Mouse (Mus musculus) embryonic facial prominence, embryonic 12.5 days (tissue): ENCODE results near the gene Slc16a12. TPM values are rescaled to one million over a fixed set of nuclear protein-coding genes. Genes with fewer than 3 reads are reported as not detected.

Experiments
- ATAC-seq: fragments of 200-750 bp; cut with Nextera tagmentation; 2 replicates; pipeline ENCODE4 v1.8.0; 2017; ENCODE audit not compliant: insufficient number of reproducible peaks, insufficient read depth, low FRiP score, low TSS enrichment
- H3K27ac ChIP-seq: fragments of 300-500 bp; sonication (generic); 2 replicates; pipeline ENCODE4 v1.5.1; 2016; ENCODE audit warnings: mild to moderate bottlenecking
- H3K27me3 ChIP-seq: fragments of 300-500 bp; sonication (generic); 2 replicates; pipeline ENCODE4 v1.6.1; 2016; ENCODE audit warnings: mild to moderate bottlenecking, moderate library complexity
- H3K36me3 ChIP-seq: fragments of 300-500 bp; sonication (generic); 2 replicates; pipeline ENCODE4 v1.6.1; 2016; ENCODE audit warnings: mild to moderate bottlenecking
- H3K4me1 ChIP-seq: fragments of 300-500 bp; sonication (generic); 2 replicates; pipeline ENCODE4 v1.6.1; 2016
- H3K4me2 ChIP-seq: fragments of 300-500 bp; sonication (generic); replicated peaks from 2 replicates; pipeline ENCODE4 v1.6.1; 2016; ENCODE audit warnings: mild to moderate bottlenecking, moderate library complexity
- H3K4me3 ChIP-seq: fragments of 300-500 bp; sonication (generic); 2 replicates; pipeline ENCODE4 v1.5.1; 2016; ENCODE audit warnings: mild to moderate bottlenecking
- H3K9ac ChIP-seq: fragments of 300-500 bp; sonication (generic); 2 replicates; pipeline ENCODE4 v1.6.1; 2016; ENCODE audit warnings: mild to moderate bottlenecking, moderate library complexity
- H3K9me3 ChIP-seq: fragments of 300-500 bp; sonication (generic); 2 replicates; pipeline ENCODE4 v1.6.1; 2016; ENCODE audit warnings: mild to moderate bottlenecking, moderate library complexity
- WGBS: fragments of 180-500 bp; shearing (Covaris S2); methylation state at CpG from one replicate; pipeline ENCODE4 v1.1.7; 2016; 5-methylcytosine and 5-hydroxymethylcytosine counted together
- polyA plus RNA-seq: library from polyadenylated mRNA; unstranded; fragments of >200 nt; fragmentation: Nextera tagmentation; extraction: Ambion mirVana; gene quantifications from 2 replicates; pipeline ENCODE4 v1.2.1, GENCODE M21; 2016

Slc16a12 gene
- polyA plus RNA-seq, 1 experiment from 2014 or later = 1.1 TPM

GRCm38 (mm10) chr19:34725418-34725817 lies 21.7 kb downstream of the Slc16a12 start:
- H3K9ac ChIP-seq = no peak overlapping the region
- no peaks in the 10 kb centered on the region for H3K27me3 ChIP-seq
- H3K27ac ChIP-seq = no peak overlapping the region
- 65% methylated on average over 5 of the region's 5 CpGs for WGBS
- no peaks in the 10 kb centered on the region for H3K9me3 ChIP-seq
- no peaks in the 10 kb centered on the region for H3K4me1 ChIP-seq
- no peak overlapping the region for H3K4me3 ChIP-seq
- no peak overlapping the region for H3K4me2 ChIP-seq
- ATAC-seq = no peak
- no peaks in the 10 kb centered on the region for H3K36me3 ChIP-seq

DNA sequence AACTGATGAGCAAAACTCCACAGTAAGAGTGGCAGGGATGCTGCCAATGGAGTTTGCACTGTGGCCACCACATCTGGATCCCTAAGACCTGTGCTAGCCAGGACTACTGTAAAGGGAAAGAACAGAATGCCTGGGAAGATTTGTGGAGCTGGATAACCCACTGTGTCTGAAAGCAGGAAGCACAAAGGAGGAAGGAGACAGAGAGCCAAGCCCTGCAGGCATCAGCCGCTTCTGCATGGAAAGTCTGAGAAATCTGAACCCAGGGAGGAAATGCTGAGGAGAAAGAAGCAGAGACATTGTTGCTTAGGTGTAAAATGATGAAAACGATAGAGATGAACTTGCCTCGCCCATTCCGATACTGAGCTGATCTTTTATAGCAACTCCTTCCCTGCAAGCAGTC lies 22.5 kb downstream of the Slc16a12 start:
- Histone ChIP-seq H3K4me2 (no peak overlapping the region), H3K9me3 (no peaks in the 10 kb centered on the region), H3K9ac (no peak overlapping the region), H3K27me3 (no peaks in the 10 kb centered on the region), H3K27ac (no peak overlapping the region), H3K4me3 (no peak overlapping the region), H3K36me3 (no peaks in the 10 kb centered on the region), H3K4me1 (no peaks in the 10 kb centered on the region)
- ATAC-seq = no peak
- 71% methylated on average over 4 of the region's 4 CpGs for WGBS

- H3K4me3 ChIP-seq = no peak overlapping the region
- H3K9ac ChIP-seq = no peak overlapping the region
- H3K27me3 ChIP-seq = no peaks in the 10 kb centered on the region
- no peaks in the 10 kb centered on the region for H3K9me3 ChIP-seq
- no peak overlapping the region for H3K27ac ChIP-seq
- no peaks in the 10 kb centered on the region for H3K36me3 ChIP-seq
- H3K4me2 ChIP-seq = no peak overlapping the region
- WGBS = 79% methylated on average over 3 of the region's 3 CpGs
- no peaks in the 10 kb centered on the region for H3K4me1 ChIP-seq
- no peak for ATAC-seq
Measured at GRCm38 (mm10) chr19:34722541-34722940, 24.5 kb downstream of the Slc16a12 start.

GRCm38 (mm10) chr19:34720130-34720529 lies 27.0 kb downstream of the Slc16a12 start:
- Histone ChIP-seq H3K27ac (no peak overlapping the region), H3K4me1 (no peaks in the 10 kb centered on the region), H3K27me3 (no peaks in the 10 kb centered on the region), H3K9me3 (no peaks in the 10 kb centered on the region), H3K4me3 (no peak overlapping the region), H3K9ac (no peak overlapping the region), H3K4me2 (no peak overlapping the region), H3K36me3 (no peaks in the 10 kb centered on the region)
- no peak for ATAC-seq

DNA sequence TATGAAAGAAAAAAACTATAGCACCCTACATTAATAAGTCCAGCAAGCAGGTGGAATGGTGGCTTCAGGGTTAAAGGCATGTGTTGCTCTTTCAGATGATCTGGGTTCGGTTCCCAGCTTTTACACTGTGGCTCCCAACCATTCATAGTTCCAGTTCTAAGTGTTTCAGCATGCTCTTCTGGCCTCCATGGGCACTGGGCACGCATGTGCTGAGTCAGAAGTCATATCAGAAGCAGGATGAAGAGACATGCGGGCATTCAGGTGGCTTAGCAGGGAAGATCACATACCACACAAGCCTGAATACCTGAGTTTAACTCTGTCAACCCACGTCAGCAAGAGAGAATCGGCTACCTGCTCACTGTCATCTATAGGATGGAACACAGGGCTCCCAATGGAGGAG lies 28.1 kb downstream of the Slc16a12 start:
- H3K27ac ChIP-seq = no peak overlapping the region
- no peak for ATAC-seq
- no peaks in the 10 kb centered on the region for H3K36me3 ChIP-seq
- H3K4me1 ChIP-seq = no peaks in the 10 kb centered on the region
- H3K9ac ChIP-seq = no peak overlapping the region
- H3K4me2 ChIP-seq = no peak overlapping the region
- H3K4me3 ChIP-seq = no peak overlapping the region
- WGBS = 83% methylated on average over 5 of the region's 5 CpGs
- no peaks in the 10 kb centered on the region for H3K9me3 ChIP-seq
- H3K27me3 ChIP-seq = no peaks in the 10 kb centered on the region

DNA sequence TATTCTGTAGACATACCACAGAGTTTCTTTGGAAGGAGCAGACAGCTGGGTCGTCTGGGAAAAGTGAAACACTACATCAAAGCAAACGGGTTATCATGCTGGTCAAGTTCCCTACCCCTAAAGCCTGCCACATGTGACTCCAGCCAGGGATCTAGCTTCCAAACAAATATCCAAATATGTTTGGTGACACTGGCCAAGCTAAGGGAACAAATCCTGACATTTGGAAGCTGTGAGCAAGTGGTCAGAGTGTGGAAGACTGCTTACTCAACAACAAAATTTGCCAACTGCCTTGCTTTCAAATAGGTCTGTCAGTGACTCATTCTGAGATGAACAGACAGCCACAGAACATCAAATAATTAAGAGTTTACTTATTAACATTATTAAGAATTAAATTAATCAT lies 28.6 kb downstream of the Slc16a12 start:
- H3K4me1 ChIP-seq = no peaks in the 10 kb centered on the region
- no peaks in the 10 kb centered on the region for H3K9me3 ChIP-seq
- H3K4me3 ChIP-seq = no peak overlapping the region
- H3K36me3 ChIP-seq = no peaks in the 10 kb centered on the region
- H3K4me2 ChIP-seq = no peak overlapping the region
- H3K27ac ChIP-seq = no peak overlapping the region
- H3K9ac ChIP-seq = no peak overlapping the region
- WGBS = 54% methylated on average over 2 of the region's 2 CpGs
- no peak for ATAC-seq
- H3K27me3 ChIP-seq = no peaks in the 10 kb centered on the region

GRCm38 (mm10) chr19:34715895-34716294 lies 31.2 kb downstream of the Slc16a12 start:
- Histone ChIP-seq H3K27ac (no peak overlapping the region), H3K27me3 (no peaks in the 10 kb centered on the region)
- WGBS = 58% methylated on average over 1 of the region's 1 CpGs

DNA sequence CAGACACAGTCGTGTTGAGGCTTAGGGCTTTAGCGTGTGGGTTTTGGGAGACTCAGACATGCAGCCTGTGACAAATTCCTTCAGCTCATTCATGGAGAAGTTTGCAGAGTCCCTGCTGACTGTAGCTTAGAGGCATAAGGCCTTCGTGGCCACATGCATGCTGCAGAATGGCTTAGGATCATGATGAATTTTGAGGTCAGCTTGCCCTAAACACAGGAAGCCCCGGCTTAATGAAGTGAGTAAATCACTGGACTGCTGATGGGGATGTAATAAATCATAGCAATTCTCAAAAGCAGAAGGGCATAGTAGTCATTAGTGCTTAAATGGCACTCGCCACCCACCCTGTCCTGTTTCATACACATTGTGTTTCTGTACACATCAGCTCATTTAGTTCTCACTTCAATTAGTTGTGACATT lies 32.8 kb downstream of the Slc16a12 start:
- no peak overlapping the region for H3K27ac ChIP-seq
- ATAC-seq = peak; percentile 64
- H3K27me3 ChIP-seq = no peaks in the 10 kb centered on the region
- WGBS = 67% methylated on average over 5 of the region's 5 CpGs
- no peaks in the 10 kb centered on the region for H3K36me3 ChIP-seq
- no peaks in the 10 kb centered on the region for H3K4me1 ChIP-seq
- no peak overlapping the region for H3K4me2 ChIP-seq
- no peaks in the 10 kb centered on the region for H3K9me3 ChIP-seq
- no peak overlapping the region for H3K9ac ChIP-seq
- H3K4me3 ChIP-seq = no peak overlapping the region

More at GRCm38 (mm10) chr19:34715895-34716294, 31.2 kb downstream of the Slc16a12 start:
- Histone ChIP-seq H3K4me2 (no peak overlapping the region), H3K4me3 (no peak overlapping the region), H3K36me3 (no peaks in the 10 kb centered on the region), H3K4me1 (no peaks in the 10 kb centered on the region), H3K9ac (no peak overlapping the region), H3K9me3 (no peaks in the 10 kb centered on the region)
- ATAC-seq = no peak

DNA sequence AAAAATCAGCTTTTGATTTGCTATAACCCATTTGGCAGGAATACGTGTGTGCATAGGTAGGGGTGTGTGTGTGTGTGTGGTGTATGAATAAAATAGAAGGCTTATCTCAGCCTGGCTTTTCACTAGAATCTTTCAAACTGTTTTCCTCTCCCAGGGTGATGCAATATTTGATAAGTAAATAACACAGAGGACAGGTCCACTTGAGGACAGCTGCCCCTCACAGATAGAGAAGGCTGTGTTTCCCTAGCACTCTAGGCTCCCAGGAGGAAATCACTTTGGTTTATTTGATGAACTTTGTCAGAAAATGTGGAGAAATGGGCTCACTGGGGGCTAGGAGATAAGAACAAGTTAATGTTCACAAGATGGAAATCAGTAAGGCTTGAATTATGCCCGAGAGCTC lies 35.0 kb downstream of the Slc16a12 start:
- no peak overlapping the region for H3K4me2 ChIP-seq
- H3K9me3 ChIP-seq = no peaks in the 10 kb centered on the region
- WGBS = 83% methylated on average over 2 of the region's 2 CpGs
- no peaks in the 10 kb centered on the region for H3K36me3 ChIP-seq
- no peak for ATAC-seq
- no peaks in the 10 kb centered on the region for H3K4me1 ChIP-seq
- H3K27ac ChIP-seq = no peak overlapping the region
- H3K4me3 ChIP-seq = no peak overlapping the region
- H3K27me3 ChIP-seq = no peaks in the 10 kb centered on the region
- H3K9ac ChIP-seq = no peak overlapping the region

DNA sequence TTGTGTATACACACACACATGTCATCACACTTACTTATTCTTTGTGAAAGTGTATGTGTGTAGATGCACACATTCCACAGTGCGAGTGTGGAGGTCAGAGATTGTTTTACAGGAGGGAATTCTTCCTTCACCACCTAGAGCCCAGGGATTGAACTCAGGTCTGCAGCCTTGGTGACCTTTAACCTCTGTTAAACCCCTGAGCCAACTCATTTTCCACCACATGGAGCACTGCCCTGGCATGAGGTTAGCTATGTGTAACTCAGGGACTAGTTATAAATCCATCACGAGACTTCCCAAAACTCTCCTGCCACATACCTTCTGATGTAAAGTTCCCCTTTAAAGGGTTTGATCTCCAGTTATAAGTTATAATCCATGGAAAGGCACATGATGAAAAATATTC lies 38.9 kb downstream of the Slc16a12 start:
- no peak overlapping the region for H3K4me2 ChIP-seq
- no peak for ATAC-seq

DNA sequence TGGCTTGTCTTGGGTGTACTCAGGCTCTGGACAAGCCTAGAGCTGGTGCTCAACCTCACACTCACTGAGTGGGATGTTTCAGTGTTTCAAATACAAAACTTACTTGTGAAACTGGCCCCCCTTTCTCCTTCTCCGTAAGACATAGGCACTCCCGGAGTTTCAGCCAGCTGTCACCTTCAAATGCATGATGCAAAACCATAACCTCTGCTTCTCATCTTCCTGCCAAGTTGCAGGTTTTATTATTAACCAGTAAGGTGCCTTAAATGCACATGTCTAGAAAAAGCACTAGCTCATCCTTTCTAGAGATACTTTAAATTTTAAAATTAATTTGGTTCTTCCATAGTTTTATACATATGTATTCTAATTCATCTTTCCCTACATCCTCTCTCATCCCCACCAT lies 39.5 kb downstream of the Slc16a12 start:
- Histone ChIP-seq H3K27ac (no peak overlapping the region), H3K9me3 (no peaks in the 10 kb centered on the region), H3K4me1 (peaks cover 3% of the 10 kb centered on the region; the same call in 1 of the 2 replicates), H3K4me3 (no peak overlapping the region), H3K27me3 (no peaks in the 10 kb centered on the region), H3K9ac (no peak overlapping the region), H3K4me2 (no peak overlapping the region), H3K36me3 (no peaks in the 10 kb centered on the region)
- WGBS = 78% methylated on average over 2 of the region's 2 CpGs
- ATAC-seq = no peak

More for the DNA sequence above, 38.9 kb downstream of the Slc16a12 start:
- no peaks in the 10 kb centered on the region for H3K27me3 ChIP-seq
- H3K4me3 ChIP-seq = no peak overlapping the region
- no peak overlapping the region for H3K27ac ChIP-seq
- no peaks in the 10 kb centered on the region for H3K9me3 ChIP-seq
- peaks cover 3% of the 10 kb centered on the region; the same call in 1 of the 2 replicates for H3K4me1 ChIP-seq
- WGBS = 67% methylated on average over 2 of the region's 2 CpGs
- no peak overlapping the region for H3K9ac ChIP-seq
- no peaks in the 10 kb centered on the region for H3K36me3 ChIP-seq

DNA sequence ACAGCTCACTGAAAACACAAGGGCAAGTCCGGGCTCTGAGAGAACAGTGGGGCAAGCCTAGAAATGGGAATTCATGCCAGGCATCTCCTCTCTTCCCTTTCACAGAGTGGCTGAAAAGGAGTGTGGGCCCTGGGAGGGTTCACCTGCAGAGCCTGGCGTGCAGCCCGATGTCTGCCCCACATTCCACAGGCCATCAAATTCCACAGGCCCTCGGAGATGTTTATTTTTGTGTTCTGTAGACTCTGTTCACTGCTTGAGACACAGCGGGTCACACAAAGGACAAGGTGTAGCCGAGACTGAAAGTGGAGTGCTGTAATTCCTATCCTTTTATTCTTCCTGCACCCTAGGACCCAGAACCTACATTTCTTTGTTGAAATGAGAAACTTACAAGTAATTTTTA lies 40.8 kb downstream of the Slc16a12 start:
- ATAC-seq = no peak

DNA sequence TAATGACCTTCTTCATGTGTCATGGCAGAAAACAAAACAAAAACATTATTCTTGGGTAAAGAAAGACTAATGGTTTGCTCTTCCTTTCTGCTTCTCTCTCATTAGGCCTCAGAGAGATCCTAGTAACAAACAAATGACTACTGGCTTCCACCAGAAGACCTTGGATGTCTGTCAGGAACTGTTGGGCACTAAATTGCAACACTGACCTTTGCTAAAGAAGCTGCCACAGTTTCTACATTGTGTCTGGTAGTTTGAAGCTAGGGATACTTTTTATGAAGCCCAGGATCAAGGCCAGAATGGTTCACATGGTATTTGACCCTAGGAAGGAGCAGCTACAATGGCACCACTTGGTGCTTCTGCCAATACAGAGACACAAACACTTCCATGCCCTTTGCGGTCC lies 41.9 kb downstream of the Slc16a12 start:
- peaks cover 3% of the 10 kb centered on the region; the same call in 1 of the 2 replicates for H3K4me1 ChIP-seq
- no peaks in the 10 kb centered on the region for H3K27me3 ChIP-seq
- no peak for ATAC-seq
- H3K9me3 ChIP-seq = no peaks in the 10 kb centered on the region
- H3K9ac ChIP-seq = no peak overlapping the region
- WGBS = 100% methylated on average over 1 of the region's 1 CpGs
- H3K4me2 ChIP-seq = no peak overlapping the region
- no peak overlapping the region for H3K27ac ChIP-seq
- no peak overlapping the region for H3K4me3 ChIP-seq
- H3K36me3 ChIP-seq = no peaks in the 10 kb centered on the region

More for the DNA sequence above, 40.8 kb downstream of the Slc16a12 start:
- H3K4me1 ChIP-seq = peaks cover 3% of the 10 kb centered on the region; the same call in 1 of the 2 replicates
- no peaks in the 10 kb centered on the region for H3K9me3 ChIP-seq
- no peak overlapping the region for H3K4me2 ChIP-seq
- no peak overlapping the region for H3K27ac ChIP-seq
- no peaks in the 10 kb centered on the region for H3K27me3 ChIP-seq
- no peak overlapping the region for H3K9ac ChIP-seq
- no peak overlapping the region for H3K4me3 ChIP-seq
- WGBS = 49% methylated on average over 6 of the region's 6 CpGs
- H3K36me3 ChIP-seq = no peaks in the 10 kb centered on the region
